Mouse (Mus musculus) G1E (cell line): Measurements from ENCODE around the gene Pnpla3.

Experiments used
- CTCF ChIP-seq: IDR thresholded peaks from 2 replicates; pipeline ENCODE4 v1.5.1; 2012; ENCODE audit warnings: low read depth, low read length, inconsistent platforms, mixed read lengths
- GATA1 ChIP-seq: IDR thresholded peaks from 2 replicates; pipeline ENCODE4 v1.6.1; 2012; ENCODE audit warnings: borderline replicate concordance, low read length, inconsistent platforms, mixed read lengths
- GATA2 ChIP-seq: IDR thresholded peaks from 2 replicates; pipeline ENCODE4 v1.6.1; 2012; ENCODE audit warnings: low read depth, low read length, inconsistent platforms, borderline replicate concordance
- POLR2AphosphoS5 ChIP-seq: IDR thresholded peaks from 2 replicates; pipeline ENCODE4 v1.6.1; 2012; ENCODE audit warnings: low read depth, low read length, inconsistent platforms; ENCODE audit not compliant: insufficient replicate concordance
- TAL1 ChIP-seq: conservative IDR thresholded peaks from 2 replicates; pipeline ENCODE4 v1.6.1; 2012; ENCODE audit warnings: low read depth, low read length, inconsistent platforms, mixed read lengths

DNA sequence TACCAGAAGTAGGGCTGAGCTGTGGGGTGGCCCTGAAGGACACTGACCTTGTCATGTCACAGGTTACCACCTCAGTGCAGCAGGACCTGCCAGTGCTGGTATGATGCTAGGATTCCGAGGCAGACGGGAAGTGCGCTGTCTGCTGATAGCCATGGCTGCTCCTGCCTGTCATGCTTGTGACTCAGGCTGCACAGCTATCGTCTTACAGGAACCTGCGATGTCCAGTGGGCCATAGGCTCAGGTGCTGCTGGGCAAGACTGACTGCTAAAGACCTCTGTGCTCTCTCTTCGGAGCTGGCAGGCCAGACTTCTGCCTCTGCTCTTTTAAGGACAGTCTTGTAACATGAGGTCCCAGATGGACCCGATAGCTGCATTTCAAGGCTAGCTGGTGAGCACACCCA is 46.8 kb downstream of the Pnpla3 start:
- TF ChIP-seq CTCF: no peak
- no peak for TF ChIP-seq POLR2AphosphoS5
- no peak for TF ChIP-seq GATA1
- TF ChIP-seq GATA2: no peak
- TF ChIP-seq TAL1: no peak
